In genomic region chr15:89285478-89285877, GRCm38 (mm10) we compare ENCODE assay signal across 1 mouse cellular context.
TF ChIP-seq lines count a peak whose summit lies in the region.

No protein-coding gene starts in this region.

TF ChIP-seq in MEL, 35 proteins besides CTCF, POLR2A, EP300 and RAD21:
- TF ChIP-seq UBTF (IDR thresholded peaks at IDR 0.05; ENCODE audit: borderline replicate concordance, insufficient read depth, low read depth, low read length) (no peak), E2F4 (IDR thresholded peaks at IDR 0.05; ENCODE audit: borderline replicate concordance, low read depth, low read length) (no peak), SMC3 (IDR thresholded peaks at IDR 0.05; ENCODE audit: low read depth, low read length) (no peak), MXI1 (IDR thresholded peaks at IDR 0.05; ENCODE audit: low read depth, low read length) (peak; percentile 37; the same call in 1 of the 2 replicates), BHLHE40 (IDR thresholded peaks at IDR 0.05; ENCODE audit: borderline replicate concordance, low read depth, low read length) (peak; percentile 24; the same call in 1 of the 2 replicates), USF2 (IDR thresholded peaks at IDR 0.05; ENCODE audit: borderline replicate concordance in 1 of 2, insufficient read depth in 1 of 2, low read depth in 1 of 2, low read length in 2 of 2) (no peak), RCOR1 (IDR thresholded peaks at IDR 0.05; ENCODE audit: low read depth, low read length) (no peak), MAZ (IDR thresholded peaks at IDR 0.05; ENCODE audit: low read depth, low read length) (no peak), TAL1 (IDR thresholded peaks at IDR 0.05; ENCODE audit: low read length) (peak; percentile 58), KAT2A (conservative IDR thresholded peaks at IDR 0.05; ENCODE audit: low read depth, low read length) (no peak), NRF1 (IDR thresholded peaks at IDR 0.05; ENCODE audit: insufficient read depth, low read depth, low read length, poor library complexity, severe bottlenecking) (no peak), MAX (IDR thresholded peaks at IDR 0.05; ENCODE audit: low read length) (no peak), SIN3A (IDR thresholded peaks at IDR 0.05; ENCODE audit: low read length) (peak; percentile 62; the same call in 1 of the 2 replicates), HCFC1 (IDR thresholded peaks at IDR 0.05; ENCODE audit: low read depth, low read length) (no peak), POLR2AphosphoS5 (IDR thresholded peaks at IDR 0.05; ENCODE audit: borderline replicate concordance, low read depth, low read length) (no peak), MYC (IDR thresholded peaks at IDR 0.05; ENCODE audit: low read depth, low read length) (no peak), NELFE (IDR thresholded peaks at IDR 0.05; ENCODE audit: low read depth, low read length) (no peak), POLR2AphosphoS2 (IDR thresholded peaks at IDR 0.05; ENCODE audit: low read length) (no peak), TCF12 (IDR thresholded peaks at IDR 0.05; ENCODE audit: low read depth, low read length) (peak; percentile 86), ZC3H11A (IDR thresholded peaks at IDR 0.05; ENCODE audit: low read depth, low read length) (no peak), ETS1 (IDR thresholded peaks at IDR 0.05; ENCODE audit: low read depth, low read length) (peak; percentile 92), MEF2A (IDR thresholded peaks at IDR 0.05; ENCODE audit: extremely low read depth, insufficient replicate concordance, low read depth, low read length, poor library complexity, severe bottlenecking) (no peak), GATA1 (IDR thresholded peaks at IDR 0.05; ENCODE audit: low read depth, low read length) (peak; percentile 84), ELF1 (IDR thresholded peaks at IDR 0.05; ENCODE audit: low read depth, low read length) (no peak), ZMIZ1 (IDR thresholded peaks at IDR 0.05; ENCODE audit: low read depth, low read length) (no peak), TBP (IDR thresholded peaks at IDR 0.05; ENCODE audit: low read depth, low read length) (no peak), ZKSCAN1 (IDR thresholded peaks at IDR 0.05; ENCODE audit: low read depth, low read length) (no peak), MYB (IDR thresholded peaks at IDR 0.05; ENCODE audit: low read depth, low read length) (no peak), GABPA (IDR thresholded peaks at IDR 0.05; ENCODE audit: low read depth, low read length) (no peak), CHD1 (IDR thresholded peaks at IDR 0.05; ENCODE audit: low read depth, low read length) (no peak), JUND (IDR thresholded peaks at IDR 0.05; ENCODE audit: low read depth, low read length) (no peak), ZNF384 (IDR thresholded peaks at IDR 0.05; ENCODE audit: low read depth, low read length) (no peak)
TF ChIP-seq in MEL: peak in this region for 7.
